Mouse (Mus musculus) small intestine, adult 2 months (tissue): ENCODE results near the gene Ltc4s.

Experiments
- CTCF ChIP-seq: fragments of 200-500 bp; IDR thresholded peaks from 2 replicates; pipeline ENCODE4 v1.5.1; 2012; ENCODE audit warnings: low read depth, mild to moderate bottlenecking, control low read depth, inconsistent platforms, low read length, moderate library complexity, mixed read lengths; ENCODE audit not compliant: insufficient replicate concordance, insufficient read length; ENCODE audit errors: extremely low read depth
- POLR2A ChIP-seq: fragments of 200-500 bp; IDR thresholded peaks from 2 replicates; pipeline ENCODE4 v1.6.1; 2012; ENCODE audit warnings: low read depth, mild to moderate bottlenecking, control low read depth, inconsistent platforms, low read length, moderate library complexity

DNA sequence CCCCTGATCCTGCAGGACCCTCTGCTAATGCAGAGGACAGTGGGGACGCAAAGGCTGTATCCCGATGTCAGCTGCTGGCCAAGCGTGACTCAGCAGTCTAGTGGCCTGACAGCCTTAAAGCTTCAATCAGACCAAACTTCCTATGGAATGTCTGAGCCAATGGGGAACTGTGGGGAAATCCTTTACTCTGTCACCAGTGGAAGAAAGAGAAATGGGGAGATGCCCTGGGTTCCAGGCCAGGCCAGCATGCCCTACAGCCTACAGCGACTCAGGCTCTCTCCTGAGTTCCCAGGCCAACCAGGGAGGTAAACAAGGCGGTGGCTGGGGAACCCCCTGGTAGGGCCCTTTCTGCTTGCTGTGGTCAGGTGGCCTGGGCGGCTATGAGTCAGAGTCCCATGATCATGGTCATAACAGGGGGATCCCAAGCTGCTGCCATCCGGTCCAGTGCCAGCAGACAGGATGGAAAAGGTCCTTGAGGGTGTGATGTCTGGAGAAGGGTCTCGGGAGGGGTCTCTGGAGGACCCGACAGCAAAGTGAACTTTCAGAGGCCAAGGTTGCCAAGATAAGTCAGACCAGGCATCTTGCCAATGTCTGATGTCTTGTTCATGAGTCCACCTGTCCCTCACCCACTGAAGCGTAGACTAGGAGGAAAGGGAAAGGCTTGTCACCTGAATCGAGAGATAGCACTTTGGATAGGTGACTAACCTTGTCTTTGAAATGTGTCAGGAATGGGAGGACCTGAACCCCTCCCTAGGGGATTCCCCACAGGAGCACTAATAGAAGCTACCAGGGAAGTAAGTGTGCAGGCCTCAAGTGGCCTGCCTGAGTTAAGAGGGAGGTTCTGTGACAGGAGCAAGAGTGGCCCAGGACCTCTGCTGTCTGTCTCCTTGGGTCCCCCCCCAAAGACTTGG, 25.3 kb downstream of the Ltc4s start:
- TF ChIP-seq POLR2A: no peak
- TF ChIP-seq CTCF: no peak
